Mouse (Mus musculus) stomach, embryonic 14.5 days (tissue): Measurements from ENCODE around the gene Dclre1c. TPM values are rescaled to one million over a fixed set of nuclear protein-coding genes. Genes with fewer than 3 reads are reported as not detected.

ENCODE experiments used
- ATAC-seq: fragments of 200-750 bp; cut with Nextera tagmentation; 2 replicates; pipeline ENCODE4 v1.8.0; 2017; ENCODE audit warnings: low read depth, moderate TSS enrichment; ENCODE audit not compliant: insufficient number of reproducible peaks, insufficient read depth, low FRiP score
- H3K27ac ChIP-seq: fragments of 300-500 bp; sonication (generic); 2 replicates; pipeline ENCODE4 v1.5.1; 2014; ENCODE audit warnings: mild to moderate bottlenecking, low read length, moderate library complexity, mixed read lengths
- H3K27me3 ChIP-seq: fragments of 300-500 bp; sonication (generic); 2 replicates; pipeline ENCODE4 v1.6.1; 2014; ENCODE audit warnings: low read length, control low read depth, mixed read lengths; ENCODE audit not compliant: control insufficient read depth, insufficient read depth
- H3K36me3 ChIP-seq: fragments of 300-500 bp; sonication (generic); 2 replicates; pipeline ENCODE4 v1.6.1; 2014; ENCODE audit warnings: mild to moderate bottlenecking, control low read depth, low read length, moderate library complexity, mixed read lengths; ENCODE audit not compliant: control insufficient read depth, insufficient read depth
- H3K4me1 ChIP-seq: fragments of 300-500 bp; sonication (generic); 2 replicates; pipeline ENCODE4 v1.6.1; 2014; ENCODE audit warnings: low read length, control low read depth, mixed read lengths; ENCODE audit not compliant: control insufficient read depth, insufficient read depth
- H3K4me2 ChIP-seq: fragments of 300-500 bp; sonication (generic); replicated peaks from 2 replicates; pipeline ENCODE4 v1.6.1; 2014; ENCODE audit warnings: low read depth, low read length, control low read depth
- H3K4me3 ChIP-seq: fragments of 300-500 bp; sonication (generic); 2 replicates; pipeline ENCODE4 v1.5.1; 2014; ENCODE audit warnings: low read depth, low read length, control low read depth
- H3K9ac ChIP-seq: fragments of 300-500 bp; sonication (generic); replicated peaks from 2 replicates; pipeline ENCODE4 v1.6.1; 2014; ENCODE audit warnings: low read depth, mild to moderate bottlenecking, control low read depth, low read length, moderate library complexity, mixed read lengths
- H3K9me3 ChIP-seq: fragments of 300-500 bp; sonication (generic); 2 replicates; pipeline ENCODE4 v1.6.1; 2016; ENCODE audit warnings: low read depth, low read length, control low read depth; ENCODE audit not compliant: control insufficient read depth
- WGBS: fragments of 180-500 bp; shearing (Covaris S2); extraction: QIAGEN DNeasy Blood & Tissue Kit; methylation state at CpG from one replicate; pipeline ENCODE4 v1.1.7; 2014; 5-methylcytosine and 5-hydroxymethylcytosine counted together
- polyA plus RNA-seq: library from polyadenylated mRNA; unstranded; fragments of >200 nt; fragmentation: Nextera tagmentation; extraction: Ambion mirVana; gene quantifications from 2 replicates; pipeline ENCODE4 v1.2.1, GENCODE M21; 2014

Dclre1c gene
- polyA plus RNA-seq, 1 experiment from 2014 or later, result 6.4 TPM

GRCm38 (mm10) chr2:3480239-3480638, 56.3 kb downstream of the Dclre1c start:
- no peaks in the 10 kb centered on the region for H3K4me1 ChIP-seq
- 85% methylated on average over 3 of the region's 3 CpGs for WGBS
- no peak overlapping the region for H3K27ac ChIP-seq
- H3K27me3 ChIP-seq, result no peaks in the 10 kb centered on the region
- H3K36me3 ChIP-seq, result no peaks in the 10 kb centered on the region
- ATAC-seq, result no peak
- no peak overlapping the region for H3K9ac ChIP-seq
- no peak overlapping the region for H3K4me3 ChIP-seq
- H3K4me2 ChIP-seq, result no peak overlapping the region
- no peaks in the 10 kb centered on the region for H3K9me3 ChIP-seq

DNA sequence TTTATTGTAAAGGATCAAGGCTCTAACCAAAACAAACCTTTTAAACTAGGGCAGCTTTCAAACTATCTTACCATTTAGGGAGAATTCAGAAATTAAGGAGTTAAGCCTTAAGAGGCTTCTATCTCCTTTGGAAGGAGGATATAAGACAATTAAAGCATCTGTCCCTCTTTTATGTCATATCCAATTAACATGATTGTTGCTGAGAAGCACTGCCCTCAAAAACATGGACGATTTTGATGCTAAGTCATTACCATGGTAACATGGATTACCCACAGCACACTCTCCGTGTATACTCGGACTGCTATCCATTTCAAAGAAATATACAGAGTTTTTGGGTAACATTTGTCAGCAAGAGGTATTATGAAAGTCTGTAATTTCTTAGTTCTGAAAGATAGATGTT, 65.9 kb downstream of the Dclre1c start:
- H3K4me2 ChIP-seq, result no peak overlapping the region
- H3K9me3 ChIP-seq, result no peaks in the 10 kb centered on the region
- no peaks in the 10 kb centered on the region for H3K4me1 ChIP-seq
- H3K27ac ChIP-seq, result no peak overlapping the region
- WGBS, result 85% methylated on average over 3 of the region's 3 CpGs
- no peaks in the 10 kb centered on the region for H3K27me3 ChIP-seq
- H3K36me3 ChIP-seq, result peaks cover 42% of the 10 kb centered on the region
- no peak for ATAC-seq
- H3K4me3 ChIP-seq, result no peak overlapping the region
- no peak overlapping the region for H3K9ac ChIP-seq

DNA sequence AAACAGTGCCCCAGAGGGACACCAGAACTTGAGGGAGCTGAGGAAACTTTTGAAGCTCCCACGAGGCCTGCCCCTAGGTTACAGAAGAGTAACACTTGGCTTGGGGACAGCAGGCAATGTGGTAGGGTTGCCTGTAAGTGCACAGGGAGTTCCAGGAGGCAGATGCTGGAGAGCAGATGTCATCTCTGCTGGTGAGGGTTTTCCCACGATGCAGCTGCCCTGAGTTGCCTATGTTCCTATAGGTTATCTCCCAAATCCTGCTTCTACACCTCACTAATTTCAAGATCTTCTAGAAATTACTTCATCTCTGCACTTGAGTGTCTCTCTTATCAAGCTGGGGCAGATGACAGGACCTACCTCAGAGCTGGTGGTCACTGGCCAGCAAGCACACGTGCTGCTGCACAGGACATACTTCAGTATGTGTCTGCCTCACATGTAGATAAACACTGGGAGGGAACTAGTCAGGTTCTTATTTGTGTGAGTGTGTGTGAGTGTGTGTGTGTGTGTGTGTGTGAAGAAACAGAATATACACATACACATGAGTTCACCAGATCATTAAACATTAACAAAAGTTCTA, 70.0 kb downstream of the Dclre1c start:
- Histone ChIP-seq H3K36me3 (peaks cover 66% of the 10 kb centered on the region), H3K4me2 (no peak overlapping the region), H3K27me3 (no peaks in the 10 kb centered on the region), H3K4me3 (no peak overlapping the region), H3K9ac (no peak overlapping the region), H3K27ac (no peak overlapping the region), H3K4me1 (no peaks in the 10 kb centered on the region), H3K9me3 (no peaks in the 10 kb centered on the region)
- no peak for ATAC-seq
- 85% methylated on average over 3 of the region's 3 CpGs for WGBS

GRCm38 (mm10) chr2:3499543-3499942, 75.6 kb downstream of the Dclre1c start:
- WGBS, result 93% methylated on average over 6 of the region's 6 CpGs
- no peak overlapping the region for H3K4me2 ChIP-seq
- H3K4me3 ChIP-seq, result no peak overlapping the region
- no peak overlapping the region for H3K9ac ChIP-seq
- no peak overlapping the region for H3K27ac ChIP-seq
- no peaks in the 10 kb centered on the region for H3K4me1 ChIP-seq
- peaks cover 56% of the 10 kb centered on the region for H3K36me3 ChIP-seq
- no peaks in the 10 kb centered on the region for H3K9me3 ChIP-seq
- H3K27me3 ChIP-seq, result no peaks in the 10 kb centered on the region
- ATAC-seq, result no peak

DNA sequence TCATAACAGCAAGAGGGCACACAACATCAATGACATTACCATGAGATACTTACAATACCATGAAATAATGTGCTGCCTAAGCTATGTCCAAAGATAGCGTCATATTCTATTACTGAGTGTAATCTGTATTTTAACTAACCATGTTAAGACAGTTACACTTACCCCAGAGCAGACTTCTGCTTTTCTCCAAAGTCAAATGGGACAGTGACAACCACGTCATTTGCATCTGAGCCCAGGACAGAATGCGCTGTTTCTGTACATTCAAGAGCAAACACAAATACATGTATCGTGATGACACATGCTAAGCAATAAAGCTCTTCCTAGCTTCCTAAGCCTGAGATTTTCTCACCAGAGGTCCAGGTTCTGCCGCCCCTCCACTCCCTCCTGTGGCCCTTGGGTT, 77.0 kb downstream of the Dclre1c start:
- H3K4me1 ChIP-seq, result no peaks in the 10 kb centered on the region
- H3K9me3 ChIP-seq, result no peaks in the 10 kb centered on the region
- no peak overlapping the region for H3K9ac ChIP-seq
- H3K27ac ChIP-seq, result no peak overlapping the region
- no peak overlapping the region for H3K4me2 ChIP-seq
- 95% methylated on average over 5 of the region's 5 CpGs for WGBS
- H3K4me3 ChIP-seq, result no peak overlapping the region
- no peak for ATAC-seq
- no peaks in the 10 kb centered on the region for H3K27me3 ChIP-seq
- peaks cover 55% of the 10 kb centered on the region for H3K36me3 ChIP-seq

DNA sequence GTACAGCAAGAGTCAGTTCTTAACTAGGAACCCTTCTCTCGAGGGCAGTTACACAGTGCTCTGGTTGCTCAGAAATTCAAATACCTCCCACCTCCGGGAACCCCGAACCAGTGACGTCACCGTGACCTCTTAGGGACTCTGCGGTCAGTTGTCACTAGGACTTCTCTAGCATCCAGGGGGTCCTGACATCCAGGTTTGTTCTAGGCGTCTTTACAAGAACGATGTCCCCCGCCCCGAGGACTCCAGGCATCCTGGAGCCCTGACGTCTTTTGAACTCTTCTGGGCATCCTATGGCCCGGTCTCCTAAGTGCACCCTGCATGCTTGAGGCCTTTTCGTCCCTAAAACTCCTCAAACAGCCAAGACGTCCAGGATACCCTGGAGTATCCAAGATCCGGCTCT, 88.1 kb downstream of the Dclre1c start:
- H3K27me3 ChIP-seq, result no peaks in the 10 kb centered on the region
- H3K4me3 ChIP-seq, result peak overlapping the region; percentile 80
- ATAC-seq, result no peak
- H3K4me1 ChIP-seq, result peaks cover 13% of the 10 kb centered on the region; the same call in 1 of the 2 replicates
- peaks cover 18% of the 10 kb centered on the region for H3K36me3 ChIP-seq
- peak overlapping the region; percentile 53 for H3K27ac ChIP-seq
- under 1% methylated on average over 15 of the region's 15 CpGs for WGBS
- peak overlapping the region; percentile 81 for H3K9ac ChIP-seq
- peak overlapping the region; percentile 92 for H3K4me2 ChIP-seq
- H3K9me3 ChIP-seq, result no peaks in the 10 kb centered on the region

DNA sequence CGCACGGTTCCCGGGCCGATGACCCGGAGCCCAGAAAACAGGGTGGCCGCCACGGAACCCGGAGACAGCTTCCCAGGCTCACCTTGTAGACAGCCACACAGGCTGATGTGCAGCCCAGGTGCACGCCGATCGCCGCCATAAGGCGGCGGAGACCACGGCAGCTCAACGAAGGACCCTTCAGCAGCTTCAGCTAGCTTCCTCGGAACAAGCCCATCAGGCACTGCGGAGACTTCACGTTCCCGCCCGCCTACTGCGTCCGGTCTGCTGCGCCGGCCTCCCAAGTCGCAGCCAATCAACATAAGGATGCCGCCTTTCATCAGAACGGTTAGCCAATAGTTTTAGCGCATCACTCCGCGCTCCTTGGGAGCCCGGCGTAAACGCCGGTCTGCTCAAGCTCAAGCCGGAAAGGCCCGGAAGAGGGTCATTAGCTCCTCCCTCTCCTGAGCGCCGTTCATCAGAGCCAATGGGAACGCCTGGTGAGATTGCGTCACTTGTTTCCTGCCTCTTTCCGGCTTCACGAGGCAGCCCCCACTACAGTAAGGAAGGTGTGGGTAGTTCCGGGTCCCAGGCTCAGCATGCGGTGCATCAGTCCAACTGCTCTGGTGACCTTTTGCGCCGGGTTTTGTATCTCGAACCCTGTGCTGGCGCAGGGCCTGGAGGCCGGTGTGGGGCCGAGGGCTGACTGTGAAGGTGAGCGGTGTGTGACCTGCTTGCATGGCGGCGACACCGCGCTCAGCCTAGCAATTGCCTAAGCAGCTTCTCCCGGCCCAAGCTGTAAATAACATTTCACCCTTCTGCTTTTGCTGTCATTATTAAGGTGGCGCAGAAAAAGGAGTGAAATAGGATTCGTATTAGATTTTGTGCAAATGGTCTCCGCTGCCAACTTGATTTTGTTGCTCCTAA, 88.9 kb downstream of the Dclre1c start, which contains the start of the genes Gm45902, Hspa14 and Cdnf:
Gene Gm45902 (minus strand): TSS at position 239 of the 903 bp plus-strand sequence.
Gene Hspa14 (minus strand): TSS at position 263 of the 903 bp plus-strand sequence.
Gene Cdnf (plus strand): TSS at position 479 of the 903 bp plus-strand sequence.
- Histone ChIP-seq H3K9ac (peak within 1 kb of the TSS; percentile 81), H3K9me3 (no peaks in the 10 kb centered on the region), H3K36me3 (peaks cover 14% of the 10 kb centered on the region), H3K4me3 (peak within 1 kb of the TSS; percentile 80), H3K4me2 (peak within 1 kb of the TSS; percentile 92), H3K4me1 (peaks cover 13% of the 10 kb centered on the region; the same call in 1 of the 2 replicates), H3K27me3 (no peaks in the 10 kb centered on the region), H3K27ac (peak within 1 kb of the TSS; percentile 63)
- ATAC-seq, result peak; percentile 100
- under 1% methylated on average over 60 of the region's 60 CpGs for WGBS
